Mouse (Mus musculus) forebrain, embryonic 16.5 days (tissue): ENCODE results near the gene Stk39. TPM values are rescaled to one million over a fixed set of nuclear protein-coding genes. Genes with fewer than 3 reads are reported as not detected.
A peak's percentile ranks its signal among the peaks of the same experiment; 100 is the strongest.

ENCODE experiments used
- ATAC-seq: fragments of 200-750 bp; cut with Nextera tagmentation; 2 replicates; pipeline ENCODE4 v1.8.0; 2017; ENCODE audit warnings: mild to moderate bottlenecking, moderate library complexity
- H3K27ac ChIP-seq: fragments of 300-500 bp; sonication (generic); 2 replicates; pipeline ENCODE4 v1.5.1; 2014; ENCODE audit warnings: low read length, control low read depth
- H3K27me3 ChIP-seq: fragments of 300-500 bp; sonication (generic); replicated peaks from 2 replicates; pipeline ENCODE4 v1.6.1; 2014; ENCODE audit warnings: low read length; ENCODE audit not compliant: control insufficient read depth, insufficient read depth
- H3K36me3 ChIP-seq: fragments of 300-500 bp; sonication (generic); 2 replicates; pipeline ENCODE4 v1.6.1; 2014; ENCODE audit not compliant: control insufficient read depth, insufficient read depth
- H3K4me1 ChIP-seq: fragments of 300-500 bp; sonication (generic); replicated peaks from 2 replicates; pipeline ENCODE4 v1.6.1; 2014; ENCODE audit warnings: low read length; ENCODE audit not compliant: control insufficient read depth, insufficient read depth
- H3K4me2 ChIP-seq: fragments of 300-500 bp; sonication (generic); 2 replicates; pipeline ENCODE4 v1.6.1; 2014; ENCODE audit warnings: mild to moderate bottlenecking, low read length, control low read depth
- H3K4me3 ChIP-seq: fragments of 300-500 bp; sonication (generic); replicated peaks from 2 replicates; pipeline ENCODE4 v1.5.1; 2014; ENCODE audit warnings: mild to moderate bottlenecking, low read length, control low read depth
- H3K9ac ChIP-seq: fragments of 300-500 bp; sonication (generic); replicated peaks from 2 replicates; pipeline ENCODE4 v1.6.1; 2014; ENCODE audit warnings: low read depth, low read length, control low read depth
- H3K9me3 ChIP-seq: fragments of 300-500 bp; sonication (generic); 2 replicates; pipeline ENCODE4 v1.6.1; 2016; ENCODE audit warnings: low read length; ENCODE audit not compliant: control insufficient read depth
- WGBS: fragments of 180-500 bp; shearing (Covaris S2); extraction: QIAGEN DNeasy Blood & Tissue Kit; methylation state at CpG from one replicate; pipeline ENCODE4 v1.1.7; 2014; 5-methylcytosine and 5-hydroxymethylcytosine counted together
- polyA plus RNA-seq: library from polyadenylated mRNA; unstranded; fragments of >200 nt; fragmentation: Nextera tagmentation; extraction: Ambion mirVana; gene quantifications from 2 replicates; pipeline ENCODE4 v1.2.1, GENCODE M21; 2015

Gene Stk39
- polyA plus RNA-seq, 1 experiment from 2014 or later = 18.3 TPM

GRCm38 (mm10) chr2:68381881-68382280, 90.2 kb downstream of the Stk39 start:
- Histone ChIP-seq H3K4me1 (peaks cover 9% of the 10 kb centered on the region), H3K27me3 (no peaks in the 10 kb centered on the region), H3K9ac (no peak overlapping the region), H3K36me3 (no peaks in the 10 kb centered on the region), H3K4me3 (no peak overlapping the region), H3K4me2 (no peak overlapping the region), H3K27ac (no peak overlapping the region), H3K9me3 (no peaks in the 10 kb centered on the region)
- WGBS = 85% methylated on average over 4 of the region's 4 CpGs
- ATAC-seq = no peak

- WGBS = 61% methylated on average over 6 of the region's 6 CpGs
- Histone ChIP-seq H3K9me3 (no peaks in the 10 kb centered on the region), H3K4me2 (no peak overlapping the region), H3K4me3 (no peak overlapping the region), H3K36me3 (no peaks in the 10 kb centered on the region), H3K9ac (no peak overlapping the region), H3K27ac (no peak overlapping the region), H3K4me1 (peaks cover 9% of the 10 kb centered on the region), H3K27me3 (no peaks in the 10 kb centered on the region)
- ATAC-seq = peak; percentile 61
Observed at GRCm38 (mm10) chr2:68381205-68381604, 90.9 kb downstream of the Stk39 start.

GRCm38 (mm10) chr2:68379631-68380030, 92.4 kb downstream of the Stk39 start:
- Histone ChIP-seq H3K4me1 (peaks cover 9% of the 10 kb centered on the region), H3K9me3 (no peaks in the 10 kb centered on the region), H3K4me3 (no peak overlapping the region), H3K36me3 (no peaks in the 10 kb centered on the region), H3K27ac (no peak overlapping the region), H3K9ac (no peak overlapping the region), H3K4me2 (no peak overlapping the region), H3K27me3 (no peaks in the 10 kb centered on the region)
- ATAC-seq = no peak
- WGBS = 36% methylated on average over 11 of the region's 11 CpGs

GRCm38 (mm10) chr2:68378319-68378718, 93.7 kb downstream of the Stk39 start:
- no peaks in the 10 kb centered on the region for H3K36me3 ChIP-seq
- H3K27me3 ChIP-seq = no peaks in the 10 kb centered on the region
- no peaks in the 10 kb centered on the region for H3K9me3 ChIP-seq
- H3K4me2 ChIP-seq = no peak overlapping the region
- no peak overlapping the region for H3K27ac ChIP-seq
- no peak for ATAC-seq
- no peak overlapping the region for H3K4me3 ChIP-seq
- 92% methylated on average over 8 of the region's 8 CpGs for whole genome bisulfite sequencing
- no peak overlapping the region for H3K9ac ChIP-seq
- H3K4me1 ChIP-seq = peaks cover 9% of the 10 kb centered on the region

- no peak overlapping the region for H3K27ac ChIP-seq
- no peaks in the 10 kb centered on the region for H3K36me3 ChIP-seq
- H3K4me1 ChIP-seq = peaks cover 9% of the 10 kb centered on the region
- no peak overlapping the region for H3K4me3 ChIP-seq
- H3K9me3 ChIP-seq = no peaks in the 10 kb centered on the region
- ATAC-seq = no peak
- no peak overlapping the region for H3K9ac ChIP-seq
- WGBS = 86% methylated on average over 6 of the region's 6 CpGs
- H3K27me3 ChIP-seq = no peaks in the 10 kb centered on the region
- no peak overlapping the region for H3K4me2 ChIP-seq
Observed at GRCm38 (mm10) chr2:68377251-68377681, 94.8 kb downstream of the Stk39 start.

- whole genome bisulfite sequencing = 79% methylated on average over 12 of the region's 12 CpGs
- H3K9me3 ChIP-seq = no peaks in the 10 kb centered on the region
- H3K4me1 ChIP-seq = peaks cover 6% of the 10 kb centered on the region
- no peak overlapping the region for H3K4me3 ChIP-seq
- no peaks in the 10 kb centered on the region for H3K27me3 ChIP-seq
- ATAC-seq = no peak
- H3K36me3 ChIP-seq = no peaks in the 10 kb centered on the region
- no peak overlapping the region for H3K27ac ChIP-seq
- H3K4me2 ChIP-seq = no peak overlapping the region
- H3K9ac ChIP-seq = no peak overlapping the region
Observed at GRCm38 (mm10) chr2:68376660-68377059, 95.4 kb downstream of the Stk39 start.

- Histone ChIP-seq H3K4me3 (no peak overlapping the region), H3K4me1 (peaks cover 5% of the 10 kb centered on the region), H3K4me2 (no peak overlapping the region), H3K36me3 (no peaks in the 10 kb centered on the region), H3K9me3 (no peaks in the 10 kb centered on the region), H3K27me3 (no peaks in the 10 kb centered on the region), H3K27ac (no peak overlapping the region), H3K9ac (no peak overlapping the region)
- ATAC-seq = no peak
- WGBS = 82% methylated on average over 7 of the region's 7 CpGs
Observed at GRCm38 (mm10) chr2:68374202-68374601, 97.9 kb downstream of the Stk39 start.

- no peaks in the 10 kb centered on the region for H3K36me3 ChIP-seq
- H3K4me1 ChIP-seq = peaks cover 11% of the 10 kb centered on the region
- whole genome bisulfite sequencing = 81% methylated on average over 6 of the region's 6 CpGs
- no peak for ATAC-seq
- H3K27ac ChIP-seq = no peak overlapping the region
- H3K4me3 ChIP-seq = no peak overlapping the region
- H3K4me2 ChIP-seq = no peak overlapping the region
- H3K27me3 ChIP-seq = no peaks in the 10 kb centered on the region
- H3K9ac ChIP-seq = no peak overlapping the region
- H3K9me3 ChIP-seq = no peaks in the 10 kb centered on the region
Observed at GRCm38 (mm10) chr2:68371912-68372311, 100.2 kb downstream of the Stk39 start.

- Histone ChIP-seq H3K27ac (no peak overlapping the region), H3K4me3 (no peak overlapping the region), H3K27me3 (no peaks in the 10 kb centered on the region), H3K4me2 (no peak overlapping the region), H3K9ac (no peak overlapping the region), H3K4me1 (peaks cover 24% of the 10 kb centered on the region), H3K9me3 (no peaks in the 10 kb centered on the region), H3K36me3 (no peaks in the 10 kb centered on the region)
- WGBS = 58% methylated on average over 5 of the region's 5 CpGs
- ATAC-seq = no peak
Observed at GRCm38 (mm10) chr2:68370326-68370725, 101.7 kb downstream of the Stk39 start.

GRCm38 (mm10) chr2:68369080-68369479, 103.0 kb downstream of the Stk39 start:
- Histone ChIP-seq H3K27me3 (no peaks in the 10 kb centered on the region), H3K9me3 (no peaks in the 10 kb centered on the region), H3K4me3 (no peak overlapping the region), H3K36me3 (no peaks in the 10 kb centered on the region), H3K4me2 (no peak overlapping the region), H3K9ac (no peak overlapping the region), H3K4me1 (peaks cover 27% of the 10 kb centered on the region), H3K27ac (no peak overlapping the region)
- 84% methylated on average over 6 of the region's 6 CpGs for WGBS
- no peak for ATAC-seq
